Mouse (Mus musculus): ENCODE measurements around the gene Cyp8b1. TPM values are rescaled to one million over a fixed set of nuclear protein-coding genes. Genes with fewer than 3 reads are reported as not detected.

Gene Cyp8b1
- polyA plus RNA-seq, 1 experiment: not detected

GRCm38 (mm10) chr9:121903476-121904305 lies 12.4 kb downstream of the Cyp8b1 start:
- Histone ChIP-seq H3ac (ENCODE audit: control insufficient read depth, insufficient read length, low read depth) (no peak overlapping the region), H3K36me3 (ENCODE audit: control insufficient read depth, insufficient read depth) (no peaks in the 10 kb centered on the region), H3K79me3 (ENCODE audit: low read depth) (no peaks in the 10 kb centered on the region), H3K4me3 (ENCODE audit: insufficient read depth, poor library complexity, severe bottlenecking) (no peak overlapping the region), H3K27me3 (ENCODE audit: control insufficient read depth, insufficient read depth, insufficient read length) (peaks cover 21% of the 10 kb centered on the region), H3K79me2 (ENCODE audit: control insufficient read depth, insufficient read depth) (no peaks in the 10 kb centered on the region)
- TF ChIP-seq CEBPB (IDR thresholded peaks at IDR 0.05; ENCODE audit: low read depth) (no peak), USF1 (IDR thresholded peaks at IDR 0.05; ENCODE audit: low read depth) (no peak), MYOD1 (IDR thresholded peaks at IDR 0.05; ENCODE audit: control insufficient read depth, insufficient read length, low read depth) (no peak)

DNA sequence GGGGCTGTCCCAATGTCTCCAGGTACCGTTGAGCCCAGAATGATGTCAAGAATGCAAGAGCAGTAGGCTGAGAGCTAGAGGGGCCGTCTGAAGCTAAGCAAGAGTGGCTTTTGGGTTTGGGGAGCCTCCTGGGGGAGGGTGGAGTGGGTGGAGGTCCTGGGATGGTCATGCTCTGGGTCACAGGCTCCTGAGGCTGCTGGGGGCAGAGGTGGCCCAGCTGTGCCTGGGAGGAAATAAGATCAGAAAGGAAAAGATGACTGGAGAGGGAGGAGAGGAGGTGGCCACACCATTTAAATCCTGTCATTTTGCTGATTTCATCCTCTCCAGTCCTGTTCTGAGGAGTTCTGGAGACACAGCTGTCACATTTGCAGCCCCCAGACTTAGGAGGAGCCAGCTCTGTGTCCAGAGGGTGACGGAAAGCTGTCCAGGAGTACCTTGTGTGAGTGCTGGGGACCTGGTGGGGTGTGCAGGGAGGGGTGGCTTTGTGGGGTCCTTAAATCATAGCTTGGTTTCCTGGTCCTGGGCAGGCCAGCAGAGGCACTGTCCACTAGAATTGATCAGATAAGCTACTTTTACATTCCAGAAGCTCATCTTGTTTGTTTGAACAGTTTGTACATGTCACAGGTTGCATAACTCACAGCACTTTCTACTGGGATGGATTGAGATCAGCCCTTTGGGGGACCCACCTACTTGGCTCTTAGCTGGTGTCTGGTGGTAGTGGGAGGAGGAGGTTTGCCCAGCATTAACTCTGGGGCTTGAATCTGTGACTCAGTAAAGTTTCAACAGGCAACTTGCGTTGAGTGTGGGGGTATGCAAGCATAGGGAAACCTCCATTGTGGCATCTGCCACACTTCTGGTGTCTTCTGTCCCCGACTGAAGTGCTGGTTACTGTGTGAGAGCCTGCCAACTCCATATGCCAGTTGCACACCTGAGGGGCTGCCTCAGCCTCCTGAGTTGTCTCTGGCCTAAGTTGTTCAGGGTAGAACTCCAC lies 14.1 kb downstream of the Cyp8b1 start:
- TF ChIP-seq CEBPB (IDR thresholded peaks at IDR 0.05; ENCODE audit: low read depth) (no peak), MYOD1 (IDR thresholded peaks at IDR 0.05; ENCODE audit: control insufficient read depth, insufficient read length, low read depth) (no peak), CTCF (IDR thresholded peaks at IDR 0.05; ENCODE audit: control insufficient read depth, insufficient read depth, insufficient read length) (no peak), MYOG (IDR thresholded peaks at IDR 0.05; ENCODE audit: control insufficient read depth, extremely low read depth, insufficient read length) (no peak), FOSL1 (IDR thresholded peaks at IDR 0.05; ENCODE audit: insufficient read depth, low read length, poor library complexity, severe bottlenecking) (no peak), USF1 (IDR thresholded peaks at IDR 0.05; ENCODE audit: low read depth) (no peak), MAX (IDR thresholded peaks at IDR 0.05) (no peak)
- H3K79me3 ChIP-seq (ENCODE audit: low read depth): no peaks in the 10 kb centered on the region
- no peaks in the 10 kb centered on the region for H3K36me3 ChIP-seq (ENCODE audit: control insufficient read depth, insufficient read depth)
- H3K4me3 ChIP-seq (ENCODE audit: insufficient read depth, poor library complexity, severe bottlenecking): no peak overlapping the region
- peaks cover 17% of the 10 kb centered on the region for H3K27me3 ChIP-seq (ENCODE audit: control insufficient read depth, insufficient read depth, insufficient read length)
- no peak overlapping the region for H3ac ChIP-seq (ENCODE audit: control insufficient read depth, insufficient read length, low read depth)
- H3K79me2 ChIP-seq (ENCODE audit: control insufficient read depth, insufficient read depth): no peaks in the 10 kb centered on the region

DNA sequence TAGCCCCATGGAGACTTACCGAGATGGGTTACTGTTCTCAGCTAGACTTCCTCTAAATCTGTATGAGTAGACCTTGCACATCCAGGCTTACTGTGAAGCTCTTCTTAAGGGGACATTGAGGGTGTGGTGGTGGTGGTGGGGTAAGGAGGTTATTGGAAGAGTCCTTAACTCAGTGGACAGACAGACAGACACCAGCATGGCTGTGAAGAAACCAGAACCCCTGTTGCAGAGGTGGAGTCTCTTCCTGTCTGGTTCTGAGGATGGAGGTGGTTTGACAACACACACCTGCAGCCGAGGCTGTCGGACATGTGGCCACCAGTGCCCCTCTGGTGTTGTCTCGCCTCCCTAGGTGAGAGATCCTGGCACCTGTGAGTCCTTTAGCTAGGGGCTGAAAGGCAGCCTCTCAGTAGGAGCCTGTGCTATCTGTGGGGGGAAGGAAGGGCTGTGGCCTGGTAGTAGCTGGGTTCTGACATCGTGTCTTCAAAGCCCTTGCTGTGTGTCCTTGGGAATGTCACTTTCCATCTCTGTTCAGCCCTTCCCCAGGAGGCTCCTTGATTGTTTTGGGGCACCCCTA lies 15.7 kb downstream of the Cyp8b1 start:
- Histone ChIP-seq H3K4me3 (ENCODE audit: insufficient read depth, poor library complexity, severe bottlenecking) (no peak overlapping the region), H3K27me3 (ENCODE audit: control insufficient read depth, insufficient read depth, insufficient read length) (peaks cover 13% of the 10 kb centered on the region), H3K36me3 (ENCODE audit: control insufficient read depth, insufficient read depth) (no peaks in the 10 kb centered on the region), H3ac (ENCODE audit: control insufficient read depth, insufficient read length, low read depth) (no peak overlapping the region), H3K79me3 (ENCODE audit: low read depth) (no peaks in the 10 kb centered on the region), H3K79me2 (ENCODE audit: control insufficient read depth, insufficient read depth) (no peaks in the 10 kb centered on the region)
- TF ChIP-seq FOSL1 (IDR thresholded peaks at IDR 0.05; ENCODE audit: insufficient read depth, low read length, poor library complexity, severe bottlenecking): no peak
- no peak for TF ChIP-seq MYOD1 (IDR thresholded peaks at IDR 0.05; ENCODE audit: control insufficient read depth, insufficient read length, low read depth)
- TF ChIP-seq CTCF (IDR thresholded peaks at IDR 0.05; ENCODE audit: control insufficient read depth, insufficient read depth, insufficient read length): no peak
- TF ChIP-seq USF1 (IDR thresholded peaks at IDR 0.05; ENCODE audit: low read depth): no peak
- no peak for TF ChIP-seq CEBPB (IDR thresholded peaks at IDR 0.05; ENCODE audit: low read depth)
- no peak for TF ChIP-seq MAX (IDR thresholded peaks at IDR 0.05)
- TF ChIP-seq MYOG (IDR thresholded peaks at IDR 0.05; ENCODE audit: control insufficient read depth, extremely low read depth, insufficient read length): no peak

GRCm38 (mm10) chr9:121899306-121899705 lies 16.8 kb downstream of the Cyp8b1 start:
- H3ac ChIP-seq (ENCODE audit: control insufficient read depth, insufficient read length, low read depth): no peak overlapping the region
- no peaks in the 10 kb centered on the region for H3K79me2 ChIP-seq (ENCODE audit: control insufficient read depth, insufficient read depth)
- H3K79me3 ChIP-seq (ENCODE audit: low read depth): no peaks in the 10 kb centered on the region
- no peaks in the 10 kb centered on the region for H3K36me3 ChIP-seq (ENCODE audit: control insufficient read depth, insufficient read depth)
- TF ChIP-seq MAX (IDR thresholded peaks at IDR 0.05) (no peak), USF1 (IDR thresholded peaks at IDR 0.05; ENCODE audit: low read depth) (no peak), FOSL1 (IDR thresholded peaks at IDR 0.05; ENCODE audit: insufficient read depth, low read length, poor library complexity, severe bottlenecking) (no peak), CTCF (IDR thresholded peaks at IDR 0.05; ENCODE audit: control insufficient read depth, insufficient read depth, insufficient read length) (no peak), MYOG (IDR thresholded peaks at IDR 0.05; ENCODE audit: control insufficient read depth, extremely low read depth, insufficient read length) (no peak), CEBPB (IDR thresholded peaks at IDR 0.05; ENCODE audit: low read depth) (no peak), MYOD1 (IDR thresholded peaks at IDR 0.05; ENCODE audit: control insufficient read depth, insufficient read length, low read depth) (no peak)
- H3K27me3 ChIP-seq (ENCODE audit: control insufficient read depth, insufficient read depth, insufficient read length): peaks cover 13% of the 10 kb centered on the region
- H3K4me3 ChIP-seq (ENCODE audit: insufficient read depth, poor library complexity, severe bottlenecking): no peak overlapping the region

- Histone ChIP-seq H3ac (ENCODE audit: control insufficient read depth, insufficient read length, low read depth) (no peak within 1 kb of the TSS), H3K27me3 (ENCODE audit: control insufficient read depth, insufficient read depth, insufficient read length) (peaks cover 10% of the 10 kb centered on the region), H3K4me3 (ENCODE audit: insufficient read depth, poor library complexity, severe bottlenecking) (no peak within 1 kb of the TSS), H3K79me3 (ENCODE audit: low read depth) (no peaks in the 10 kb centered on the region), H3K36me3 (ENCODE audit: control insufficient read depth, insufficient read depth) (no peaks in the 10 kb centered on the region), H3K79me2 (ENCODE audit: control insufficient read depth, insufficient read depth) (no peaks in the 10 kb centered on the region)
- TF ChIP-seq USF1 (IDR thresholded peaks at IDR 0.05; ENCODE audit: low read depth) (no peak), CTCF (IDR thresholded peaks at IDR 0.05; ENCODE audit: control insufficient read depth, insufficient read depth, insufficient read length) (no peak), FOSL1 (IDR thresholded peaks at IDR 0.05; ENCODE audit: insufficient read depth, low read length, poor library complexity, severe bottlenecking) (no peak), MYOD1 (IDR thresholded peaks at IDR 0.05; ENCODE audit: control insufficient read depth, insufficient read length, low read depth) (no peak), CEBPB (IDR thresholded peaks at IDR 0.05; ENCODE audit: low read depth) (no peak), MAX (IDR thresholded peaks at IDR 0.05) (no peak), MYOG (IDR thresholded peaks at IDR 0.05; ENCODE audit: control insufficient read depth, extremely low read depth, insufficient read length) (no peak)
Observed at GRCm38 (mm10) chr9:121898245-121898644, 17.9 kb downstream of the Cyp8b1 start, which contains the start of gene Ackr2. Gene Ackr2, plus strand, starts transcription at chr9:121898355.

All from C2C12 (cell line).